Mouse (Mus musculus) hindbrain, embryonic 16.5 days (tissue): ENCODE measurements at regions not wholly inside any gene's neighbourhood (a gene's known extent, or its start where the extent isn't known, plus 50 kb on each side); places are given as distances from the start of the nearest gene placed in this dataset.
A peak's percentile ranks its signal among the peaks of the same experiment; 100 is the strongest.

Source experiments
- ATAC-seq: fragments of 200-750 bp; cut with Nextera tagmentation; 2 replicates; pipeline ENCODE4 v1.8.0; 2017; ENCODE audit warnings: moderate TSS enrichment, moderate library complexity
- H3K27ac ChIP-seq: fragments of 300-500 bp; sonication (generic); 2 replicates; pipeline ENCODE4 v1.5.1; 2014; ENCODE audit warnings: low read depth, mild to moderate bottlenecking, control low read depth, low read length, moderate library complexity
- H3K27me3 ChIP-seq: fragments of 300-500 bp; sonication (generic); replicated peaks from 2 replicates; pipeline ENCODE4 v1.6.1; 2014; ENCODE audit warnings: low read length; ENCODE audit not compliant: control insufficient read depth, insufficient read depth
- H3K36me3 ChIP-seq: fragments of 300-500 bp; sonication (generic); 2 replicates; pipeline ENCODE4 v1.6.1; 2014; ENCODE audit warnings: mild to moderate bottlenecking, low read length, moderate library complexity, mixed read lengths; ENCODE audit not compliant: control insufficient read depth, insufficient read depth
- H3K4me1 ChIP-seq: fragments of 300-500 bp; sonication (generic); 2 replicates; pipeline ENCODE4 v1.6.1; 2014; ENCODE audit warnings: low read depth, low read length; ENCODE audit not compliant: control insufficient read depth, insufficient read depth
- H3K4me2 ChIP-seq: fragments of 300-500 bp; sonication (generic); 2 replicates; pipeline ENCODE4 v1.6.1; 2014; ENCODE audit warnings: mild to moderate bottlenecking, low read length, control low read depth, moderate library complexity
- H3K4me3 ChIP-seq: fragments of 300-500 bp; sonication (generic); 2 replicates; pipeline ENCODE4 v1.5.1; 2014; ENCODE audit warnings: mild to moderate bottlenecking, low read length, control low read depth, moderate library complexity
- H3K9ac ChIP-seq: fragments of 300-500 bp; sonication (generic); 2 replicates; pipeline ENCODE4 v1.6.1; 2014; ENCODE audit warnings: low read depth, mild to moderate bottlenecking, control low read depth, low read length, moderate library complexity
- H3K9me3 ChIP-seq: fragments of 300-500 bp; sonication (generic); 2 replicates; pipeline ENCODE4 v1.6.1; 2014; ENCODE audit warnings: mild to moderate bottlenecking, low read length, moderate library complexity; ENCODE audit not compliant: control insufficient read depth
- WGBS: fragments of 180-500 bp; shearing (Covaris S2); extraction: QIAGEN DNeasy Blood & Tissue Kit; methylation state at CpG from one replicate; pipeline ENCODE4 v1.1.7; 2014; 5-methylcytosine and 5-hydroxymethylcytosine counted together

- no peaks in the 10 kb centered on the region for H3K9me3 ChIP-seq
- WGBS, result 68% methylated on average over 12 of the region's 12 CpGs
- H3K27me3 ChIP-seq, result no peaks in the 10 kb centered on the region
- H3K4me3 ChIP-seq, result no peak overlapping the region
- no peaks in the 10 kb centered on the region for H3K36me3 ChIP-seq
- no peak overlapping the region for H3K27ac ChIP-seq
- no peak overlapping the region for H3K9ac ChIP-seq
- no peak overlapping the region for H3K4me2 ChIP-seq
- ATAC-seq, result no peak
- H3K4me1 ChIP-seq, result peaks cover 16% of the 10 kb centered on the region
These were observed 226.7 kb downstream of the Suds3 start for GRCm38 (mm10) chr5:116889224-116889623.

- ATAC-seq, result peak; percentile 85
- no peaks in the 10 kb centered on the region for H3K9me3 ChIP-seq
- no peaks in the 10 kb centered on the region for H3K36me3 ChIP-seq
- H3K9ac ChIP-seq, result no peak overlapping the region
- no peak overlapping the region for H3K4me3 ChIP-seq
- 29% methylated on average over 23 of the region's 23 CpGs for whole genome bisulfite sequencing
- H3K4me2 ChIP-seq, result peak overlapping the region; percentile 24
- peak overlapping the region; percentile 59; the same call in 1 of the 2 replicates for H3K27ac ChIP-seq
- no peaks in the 10 kb centered on the region for H3K27me3 ChIP-seq
- peaks cover 11% of the 10 kb centered on the region for H3K4me1 ChIP-seq
These were observed 229.5 kb downstream of the Suds3 start for GRCm38 (mm10) chr5:116886181-116887136.

GRCm38 (mm10) chr5:116879761-116880160 is 236.2 kb downstream of the Suds3 start:
- 89% methylated on average over 2 of the region's 2 CpGs for WGBS
- ATAC-seq, result no peak
- no peak overlapping the region for H3K4me3 ChIP-seq

GRCm38 (mm10) chr5:116874941-116875340 is 241.0 kb downstream of the Suds3 start:
- no peak overlapping the region for H3K4me3 ChIP-seq
- ATAC-seq, result no peak
- no peak overlapping the region for H3K4me2 ChIP-seq
- no peak overlapping the region for H3K27ac ChIP-seq
- no peaks in the 10 kb centered on the region for H3K4me1 ChIP-seq
- no peak overlapping the region for H3K9ac ChIP-seq
- no peaks in the 10 kb centered on the region for H3K9me3 ChIP-seq
- WGBS, result 61% methylated on average over 2 of the region's 2 CpGs
- H3K27me3 ChIP-seq, result no peaks in the 10 kb centered on the region
- H3K36me3 ChIP-seq, result no peaks in the 10 kb centered on the region

More at GRCm38 (mm10) chr5:116879761-116880160, 236.2 kb downstream of the Suds3 start:
- Histone ChIP-seq H3K27ac (no peak overlapping the region), H3K4me2 (no peak overlapping the region), H3K9me3 (no peaks in the 10 kb centered on the region), H3K27me3 (no peaks in the 10 kb centered on the region), H3K36me3 (no peaks in the 10 kb centered on the region), H3K9ac (no peak overlapping the region), H3K4me1 (no peaks in the 10 kb centered on the region)

GRCm38 (mm10) chr5:116868115-116868514 is 247.8 kb downstream of the Suds3 start:
- H3K4me3 ChIP-seq, result no peak overlapping the region
- no peaks in the 10 kb centered on the region for H3K4me1 ChIP-seq
- no peak for ATAC-seq
- H3K27me3 ChIP-seq, result no peaks in the 10 kb centered on the region
- no peak overlapping the region for H3K4me2 ChIP-seq
- H3K27ac ChIP-seq, result no peak overlapping the region
- H3K9ac ChIP-seq, result no peak overlapping the region
- H3K36me3 ChIP-seq, result no peaks in the 10 kb centered on the region
- WGBS, result 77% methylated on average over 5 of the region's 5 CpGs
- 0 out of 2 replicates have a peak, but pooled peaks cover 2% of the 10 kb centered on the region for H3K9me3 ChIP-seq

GRCm38 (mm10) chr5:116864275-116864674 is 251.6 kb downstream of the Suds3 start:
- H3K27me3 ChIP-seq, result no peaks in the 10 kb centered on the region
- H3K4me3 ChIP-seq, result no peak overlapping the region
- H3K9me3 ChIP-seq, result 0 out of 2 replicates have a peak, but pooled peaks cover 3% of the 10 kb centered on the region
- H3K9ac ChIP-seq, result no peak overlapping the region
- H3K4me2 ChIP-seq, result no peak overlapping the region
- ATAC-seq, result no peak
- no peaks in the 10 kb centered on the region for H3K36me3 ChIP-seq
- no peaks in the 10 kb centered on the region for H3K4me1 ChIP-seq
- no peak overlapping the region for H3K27ac ChIP-seq
- WGBS, result 88% methylated on average over 11 of the region's 11 CpGs

- Histone ChIP-seq H3K27me3 (no peaks in the 10 kb centered on the region), H3K9me3 (no peaks in the 10 kb centered on the region), H3K4me1 (no peaks in the 10 kb centered on the region), H3K9ac (no peak overlapping the region), H3K4me2 (no peak overlapping the region), H3K27ac (no peak overlapping the region), H3K4me3 (no peak overlapping the region), H3K36me3 (no peaks in the 10 kb centered on the region)
- ATAC-seq, result no peak
- 62% methylated on average over 7 of the region's 7 CpGs for WGBS
These were observed 261.1 kb upstream of the Srrm4 start for GRCm38 (mm10) chr5:116852691-116853090.

- 78% methylated on average over 3 of the region's 3 CpGs for WGBS
- Histone ChIP-seq H3K9ac (no peak overlapping the region), H3K4me3 (no peak overlapping the region), H3K9me3 (no peaks in the 10 kb centered on the region), H3K4me1 (no peaks in the 10 kb centered on the region), H3K4me2 (no peak overlapping the region), H3K27me3 (no peaks in the 10 kb centered on the region), H3K36me3 (no peaks in the 10 kb centered on the region), H3K27ac (no peak overlapping the region)
- no peak for ATAC-seq
These were observed 240.3 kb upstream of the Srrm4 start for GRCm38 (mm10) chr5:116831874-116832273.

GRCm38 (mm10) chr5:116829771-116830170 is 238.2 kb upstream of the Srrm4 start:
- Histone ChIP-seq H3K9ac (no peak overlapping the region), H3K36me3 (no peaks in the 10 kb centered on the region), H3K4me2 (no peak overlapping the region), H3K27me3 (no peaks in the 10 kb centered on the region), H3K4me3 (no peak overlapping the region), H3K4me1 (no peaks in the 10 kb centered on the region), H3K9me3 (no peaks in the 10 kb centered on the region), H3K27ac (no peak overlapping the region)
- no peak for ATAC-seq
- WGBS, result 23% methylated on average over 11 of the region's 11 CpGs
